Mouse (Mus musculus): Measurements from ENCODE around the gene Chd4.

The Chd4 gene

GRCm38 (mm10) chr6:125092372-125092771 lies 3.4 kb upstream of the Chd4 start:
- DNase-seq (ENCODE audit: low spot score) = no peak

- DNase-seq (ENCODE audit: low spot score) = no peak
These were observed 938 bp upstream of the Chd4 start for GRCm38 (mm10) chr6:125094843-125095242.

- no peak for DNase-seq (ENCODE audit: low spot score)
These were observed 457 bp downstream of the Chd4 start for GRCm38 (mm10) chr6:125096279-125096596.

GRCm38 (mm10) chr6:125096597-125097345 lies 990 bp downstream of the Chd4 start:
- no peak for DNase-seq (ENCODE audit: low spot score)

- no peak for DNase-seq (ENCODE audit: low spot score)
These were observed 1.5 kb downstream of the Chd4 start for GRCm38 (mm10) chr6:125097346-125097689.

GRCm38 (mm10) chr6:125097951-125098350 lies 2.2 kb downstream of the Chd4 start:
- no peak for DNase-seq (ENCODE audit: low spot score)

DNA sequence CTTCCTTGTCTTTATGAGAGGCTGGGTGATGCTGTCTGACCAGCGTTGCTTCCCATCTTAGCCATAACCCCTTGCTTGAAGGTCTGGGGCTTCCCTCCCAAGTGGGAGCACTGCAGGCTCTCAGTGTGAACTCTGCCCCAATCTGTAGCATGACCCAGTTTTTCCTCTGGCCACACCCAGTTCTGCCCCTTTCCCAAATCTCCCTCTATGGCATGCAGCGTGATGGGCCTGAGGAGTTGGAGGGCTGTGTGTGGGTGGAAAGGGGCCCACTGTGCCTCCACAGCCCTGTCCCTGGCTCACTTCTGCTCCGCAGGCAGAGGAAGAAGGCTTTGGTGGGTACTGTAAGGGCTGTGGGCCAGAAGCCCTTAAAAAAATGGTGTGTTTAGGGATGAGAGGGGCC lies 2.7 kb downstream of the Chd4 start:
- DNase-seq (ENCODE audit: low spot score) = no peak

- no peak for DNase-seq (ENCODE audit: low spot score)
These were observed 3.7 kb downstream of the Chd4 start for GRCm38 (mm10) chr6:125099421-125099971.

GRCm38 (mm10) chr6:125101444-125101843 lies 5.7 kb downstream of the Chd4 start:
- DNase-seq (ENCODE audit: low spot score) = no peak

DNA sequence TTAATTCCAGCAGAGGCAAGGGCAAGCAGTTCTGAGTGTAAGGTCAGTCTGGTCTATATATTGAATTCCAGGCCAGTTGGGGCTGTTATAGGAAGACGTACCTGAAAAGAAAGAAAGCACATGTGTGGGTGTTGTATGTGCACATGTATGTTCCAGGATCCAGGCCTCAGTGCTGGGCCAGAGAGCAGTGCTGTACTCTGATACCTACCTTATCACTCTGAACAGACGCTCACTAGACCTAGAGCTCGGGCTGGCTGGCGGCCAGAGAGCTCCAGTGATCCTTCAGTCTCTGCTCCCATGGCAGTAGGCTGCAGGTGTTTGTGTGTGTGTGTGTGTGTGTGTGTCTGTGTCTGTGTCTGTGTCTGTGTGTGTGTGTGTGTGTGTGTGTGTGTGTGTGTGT lies 8.4 kb downstream of the Chd4 start:
- no peak for DNase-seq (ENCODE audit: low spot score)

- DNase-seq (ENCODE audit: low spot score) = no peak
These were observed 11.9 kb downstream of the Chd4 start for GRCm38 (mm10) chr6:125107705-125108104.

- no peak for DNase-seq (ENCODE audit: low spot score)
These were observed 13.6 kb downstream of the Chd4 start for GRCm38 (mm10) chr6:125109371-125109770.

- DNase-seq (ENCODE audit: low spot score) = no peak
These were observed 15.1 kb downstream of the Chd4 start for GRCm38 (mm10) chr6:125110927-125111326.

- DNase-seq (ENCODE audit: low spot score) = no peak
These were observed 16.8 kb downstream of the Chd4 start for GRCm38 (mm10) chr6:125112553-125112952.

GRCm38 (mm10) chr6:125119387-125119786 lies 23.6 kb downstream of the Chd4 start:
- DNase-seq (ENCODE audit: low spot score) = no peak

- no peak for DNase-seq (ENCODE audit: low spot score)
These were observed 32.9 kb downstream of the Chd4 start for GRCm38 (mm10) chr6:125128724-125129123.

DNA sequence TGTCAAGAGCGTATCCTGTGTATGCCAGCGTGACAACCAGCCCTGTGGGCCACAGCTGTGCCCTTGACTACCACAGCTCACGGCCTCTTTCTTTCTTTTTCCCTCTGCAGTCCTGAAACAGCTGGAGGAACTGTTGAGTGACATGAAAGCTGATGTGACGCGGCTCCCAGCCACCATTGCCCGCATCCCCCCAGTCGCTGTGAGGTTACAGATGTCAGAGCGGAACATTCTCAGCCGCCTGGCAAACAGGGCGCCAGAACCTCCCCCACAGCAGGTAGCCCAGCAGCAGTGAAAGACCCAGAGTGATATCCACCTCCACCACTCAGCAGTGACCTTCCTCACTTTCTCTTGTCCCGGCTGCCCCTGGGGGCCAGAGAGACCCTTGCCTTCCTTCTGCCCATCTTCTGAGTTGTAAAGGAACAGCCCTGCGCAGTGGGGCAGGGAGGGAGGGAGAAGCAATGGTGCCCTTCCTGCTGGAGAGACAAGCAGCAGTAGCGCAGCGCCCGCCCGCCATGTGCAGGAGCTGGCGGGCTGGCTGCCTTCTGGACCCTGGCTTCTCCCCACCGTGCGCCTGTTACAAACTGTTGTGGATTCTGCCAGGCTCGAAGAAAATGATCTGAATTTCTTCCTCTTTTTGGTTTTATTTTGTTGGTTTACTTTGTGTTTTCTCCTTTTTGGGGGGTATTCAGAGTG lies 34.1 kb downstream of the Chd4 start:
- no peak for DNase-seq (ENCODE audit: low spot score)

- DNase-seq (ENCODE audit: low spot score) = peak; percentile 77
These were observed 35.7 kb downstream of the Chd4 start, which contains the start of gene Nop2 for GRCm38 (mm10) chr6:125131302-125132156. Gene Nop2, plus strand, starts transcription at chr6:125131909.

DNA sequence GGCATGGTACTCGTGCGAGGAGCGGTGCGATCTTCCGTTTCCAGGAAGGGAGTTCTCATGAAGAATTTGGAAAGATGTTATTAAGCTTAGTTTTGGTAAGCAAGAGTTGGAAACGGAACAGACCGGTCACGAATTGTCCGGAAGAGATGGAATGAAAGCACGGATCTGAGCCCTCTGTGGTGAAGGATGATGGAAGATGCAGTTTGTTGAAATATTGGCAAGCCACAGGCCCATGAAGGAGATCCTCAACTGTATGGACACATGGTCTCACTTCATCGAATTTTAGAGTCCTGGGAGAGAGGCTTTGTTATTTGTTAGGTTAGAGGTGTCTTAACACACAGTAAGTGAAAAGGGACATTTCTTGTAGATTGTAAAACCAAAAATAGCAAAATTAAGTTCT lies 36.7 kb downstream of the Chd4 start:
- no peak for DNase-seq (ENCODE audit: low spot score)

GRCm38 (mm10) chr6:125137002-125137671 lies 41.4 kb downstream of the Chd4 start:
- DNase-seq (ENCODE audit: low spot score) = no peak

GRCm38 (mm10) chr6:125139747-125140146 lies 44.0 kb downstream of the Chd4 start:
- no peak for DNase-seq (ENCODE audit: low spot score)

DNA sequence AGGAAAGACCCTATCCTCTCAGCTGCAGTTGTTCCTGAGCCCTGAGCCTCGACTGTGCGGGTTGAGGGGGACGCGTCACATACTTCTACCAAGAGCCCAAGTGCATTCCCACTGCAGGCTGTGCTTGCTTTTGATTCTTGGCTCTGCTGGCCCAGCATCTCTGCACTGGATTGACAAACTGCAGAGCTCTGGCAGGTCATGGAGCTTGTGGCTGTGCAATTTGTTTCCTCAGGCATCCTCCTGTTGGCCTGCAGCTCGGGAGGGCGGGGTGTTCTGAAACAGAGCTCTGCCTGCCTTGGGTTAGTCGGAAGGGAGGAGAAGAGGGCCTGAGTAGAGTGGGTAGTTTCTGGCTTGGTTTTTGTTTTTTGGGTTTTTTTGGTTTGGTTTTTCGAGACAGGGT lies 46.7 kb downstream of the Chd4 start:
- no peak for DNase-seq (ENCODE audit: low spot score)
